Mouse (Mus musculus): ENCODE data around the gene Serf2. TPM values are rescaled to one million over a fixed set of nuclear protein-coding genes. Genes with fewer than 3 reads are reported as not detected.
"Not testable (repeated sequence)": the region's sequence is repeated elsewhere in the genome, so short reads cannot be mapped to it uniquely, and the experiment has no call there.

Gene Serf2
- total and polyA plus RNA-seq, 2 experiments from 2014 or later: 235 to 278 TPM

GRCm38 (mm10) chr2:121474180-121474535 lies 25.2 kb downstream of the Serf2 start:
- Histone ChIP-seq H3K27me3 (ENCODE audit: insufficient read depth, low read length) (no peaks in the 10 kb centered on the region), H3K9me3 (ENCODE audit: low read length) (no peaks in the 10 kb centered on the region), H3K4me3 (ENCODE audit: low read depth, low read length) (peak overlapping the region; percentile 51), H3K4me2 (ENCODE audit: low read depth, low read length, poor library complexity, severe bottlenecking) (peak overlapping the region; percentile 57), H3K36me3 (ENCODE audit: insufficient read depth, low read length) (no peaks in the 10 kb centered on the region), H3K9ac (replicated peaks; ENCODE audit: low read length, poor library complexity, severe bottlenecking) (no peak overlapping the region; the same call in 1 of the 2 replicates), H3K27ac (ENCODE audit: low read depth, low read length) (0 out of 2 replicates have a peak overlapping the region, but pooled peaks have one; percentile 47), H3K4me1 (ENCODE audit: insufficient read depth, low read length) (no peaks in the 10 kb centered on the region)
- no peak for DNase-seq (ENCODE audit: low spot score)
- TF ChIP-seq CTCF (IDR thresholded peaks at IDR 0.05): no peak
- 36% methylated on average over 8 of the region's 8 CpGs for WGBS
- peak; percentile 62 for ATAC-seq (ENCODE audit: low FRiP score)

DNA sequence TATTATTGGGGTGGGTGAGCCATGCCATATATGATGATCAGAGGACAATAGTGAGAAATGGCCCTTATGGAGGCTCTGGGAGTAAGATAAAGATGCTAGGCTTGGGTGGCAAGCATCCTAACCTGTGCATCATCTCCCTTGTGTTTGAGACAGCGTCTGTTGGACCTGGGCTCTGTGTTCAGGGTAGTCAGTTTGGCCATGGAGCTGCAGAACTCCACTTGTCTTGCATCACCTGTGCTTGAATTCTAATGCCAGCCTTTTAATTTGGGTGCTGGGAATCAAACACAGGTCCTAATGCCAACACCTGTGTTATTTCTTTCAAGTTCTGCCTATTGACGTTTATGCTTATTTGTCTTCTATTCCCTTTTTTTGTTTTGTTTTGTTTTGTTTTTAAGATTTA lies 26.3 kb downstream of the Serf2 start:
- not testable (repeated sequence) for H3K4me2 ChIP-seq (ENCODE audit: low read depth, low read length, poor library complexity, severe bottlenecking); H3K9ac ChIP-seq (replicated peaks; ENCODE audit: low read length, poor library complexity, severe bottlenecking); H3K4me1 ChIP-seq (ENCODE audit: insufficient read depth, low read length); H3K4me3 ChIP-seq (ENCODE audit: low read depth, low read length); H3K27me3 ChIP-seq (ENCODE audit: insufficient read depth, low read length); ATAC-seq (ENCODE audit: low FRiP score); H3K9me3 ChIP-seq (ENCODE audit: low read length); H3K27ac ChIP-seq (ENCODE audit: low read depth, low read length); H3K36me3 ChIP-seq (ENCODE audit: insufficient read depth, low read length); DNase-seq (ENCODE audit: low spot score)
- WGBS: 99% methylated on average over 2 of the region's 2 CpGs

DNA sequence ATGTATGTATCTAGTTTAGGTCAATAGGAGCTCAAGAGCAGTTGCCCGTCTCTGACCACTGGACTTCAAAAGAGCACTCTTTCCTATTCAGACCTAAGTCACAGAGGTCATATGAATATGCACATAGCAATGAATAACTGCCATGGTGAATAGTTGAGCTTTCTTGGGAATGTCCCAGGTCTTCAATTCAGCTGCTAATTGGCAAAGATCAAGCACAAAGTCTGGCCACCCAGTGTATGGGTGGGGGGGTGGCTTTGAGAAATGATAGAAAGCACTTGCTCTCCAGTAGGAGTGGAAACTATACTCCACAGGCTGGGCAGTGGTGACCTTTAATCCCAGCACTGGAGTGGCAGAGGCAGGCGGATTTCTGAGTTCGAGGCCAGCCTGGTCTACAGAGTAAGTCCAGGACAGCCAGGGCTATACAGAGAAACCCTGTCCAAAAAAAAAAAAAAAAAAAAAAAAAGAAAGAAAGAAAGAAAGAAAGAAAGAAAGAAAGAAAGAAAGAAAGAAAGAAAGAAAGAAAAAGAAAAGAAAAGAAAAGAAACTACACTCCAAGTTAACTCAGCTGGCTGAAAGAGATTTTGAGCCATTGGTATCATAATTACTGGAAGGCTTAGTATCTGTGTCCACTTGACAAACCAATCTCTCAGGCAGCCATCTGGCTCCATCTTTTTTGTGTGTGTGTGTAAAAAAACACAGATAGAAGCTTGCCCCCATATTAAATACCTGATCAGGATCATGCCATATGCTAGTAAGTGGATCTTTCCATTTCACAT lies 28.7 kb downstream of the Serf2 start:
- 78% methylated on average over 3 of the region's 3 CpGs for WGBS
- no peak overlapping the region for H3K4me2 ChIP-seq (ENCODE audit: low read depth, low read length, poor library complexity, severe bottlenecking)
- no peaks in the 10 kb centered on the region for H3K4me1 ChIP-seq (ENCODE audit: insufficient read depth, low read length)
- no peak overlapping the region for H3K27ac ChIP-seq (ENCODE audit: low read depth, low read length)
- no peak overlapping the region for H3K4me3 ChIP-seq (ENCODE audit: low read depth, low read length)
- no peak for ATAC-seq (ENCODE audit: low FRiP score)
- no peak for TF ChIP-seq CTCF (IDR thresholded peaks at IDR 0.05)
- H3K27me3 ChIP-seq (ENCODE audit: insufficient read depth, low read length): no peaks in the 10 kb centered on the region
- no peaks in the 10 kb centered on the region for H3K9me3 ChIP-seq (ENCODE audit: low read length)
- H3K36me3 ChIP-seq (ENCODE audit: insufficient read depth, low read length): no peaks in the 10 kb centered on the region
- no peak overlapping the region for H3K9ac ChIP-seq (replicated peaks; ENCODE audit: low read length, poor library complexity, severe bottlenecking)
- no peak for DNase-seq (ENCODE audit: low spot score)

GRCm38 (mm10) chr2:121480498-121480897 lies 31.5 kb downstream of the Serf2 start:
- Histone ChIP-seq H3K27me3 (ENCODE audit: insufficient read depth, low read length) (no peaks in the 10 kb centered on the region), H3K9ac (replicated peaks; ENCODE audit: low read length, poor library complexity, severe bottlenecking) (no peak overlapping the region), H3K9me3 (ENCODE audit: low read length) (no peaks in the 10 kb centered on the region), H3K4me1 (ENCODE audit: insufficient read depth, low read length) (no peaks in the 10 kb centered on the region), H3K36me3 (ENCODE audit: insufficient read depth, low read length) (no peaks in the 10 kb centered on the region), H3K4me2 (ENCODE audit: low read depth, low read length, poor library complexity, severe bottlenecking) (no peak overlapping the region), H3K27ac (ENCODE audit: low read depth, low read length) (no peak overlapping the region), H3K4me3 (ENCODE audit: low read depth, low read length) (no peak overlapping the region)
- peak; percentile 55 for TF ChIP-seq CTCF (IDR thresholded peaks at IDR 0.05)
- ATAC-seq (ENCODE audit: low FRiP score) (no peak), DNase-seq (ENCODE audit: low spot score) (no peak)
- 66% methylated on average over 3 of the region's 3 CpGs for WGBS

DNA sequence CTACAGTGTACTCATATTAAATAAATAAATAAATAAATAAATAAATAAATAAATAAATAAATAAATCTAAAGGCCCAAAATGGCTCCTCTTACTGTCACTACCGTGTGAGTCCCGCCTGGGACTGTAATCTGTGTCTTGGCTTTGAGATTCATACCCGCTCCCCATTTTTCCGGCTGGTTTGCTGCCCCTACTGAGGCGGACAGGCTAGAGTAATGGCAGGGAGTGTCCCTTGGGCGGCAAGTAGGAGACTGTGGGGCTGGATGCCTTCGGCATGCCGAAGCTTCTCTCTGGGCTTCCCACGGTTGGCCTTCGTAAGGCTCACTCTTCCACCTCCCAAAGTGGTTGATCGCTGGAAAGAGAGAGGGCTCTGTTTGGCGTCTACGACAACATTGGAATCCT lies 31.9 kb downstream of the Serf2 start:
- 90% methylated on average over 13 of the region's 13 CpGs for WGBS
- not testable (repeated sequence) for H3K4me2 ChIP-seq (ENCODE audit: low read depth, low read length, poor library complexity, severe bottlenecking); H3K36me3 ChIP-seq (ENCODE audit: insufficient read depth, low read length); ATAC-seq (ENCODE audit: low FRiP score); H3K27me3 ChIP-seq (ENCODE audit: insufficient read depth, low read length); H3K4me1 ChIP-seq (ENCODE audit: insufficient read depth, low read length); H3K27ac ChIP-seq (ENCODE audit: low read depth, low read length); H3K9me3 ChIP-seq (ENCODE audit: low read length); H3K4me3 ChIP-seq (ENCODE audit: low read depth, low read length); DNase-seq (ENCODE audit: low spot score); H3K9ac ChIP-seq (replicated peaks; ENCODE audit: low read length, poor library complexity, severe bottlenecking)

- no peaks in the 10 kb centered on the region for H3K36me3 ChIP-seq (ENCODE audit: insufficient read depth, low read length)
- H3K4me3 ChIP-seq (ENCODE audit: low read depth, low read length): no peak overlapping the region
- no peak overlapping the region for H3K4me2 ChIP-seq (ENCODE audit: low read depth, low read length, poor library complexity, severe bottlenecking)
- no peak overlapping the region for H3K9ac ChIP-seq (replicated peaks; ENCODE audit: low read length, poor library complexity, severe bottlenecking)
- DNase-seq (ENCODE audit: low spot score): no peak
- H3K9me3 ChIP-seq (ENCODE audit: low read length): no peaks in the 10 kb centered on the region
- H3K27me3 ChIP-seq (ENCODE audit: insufficient read depth, low read length): no peaks in the 10 kb centered on the region
- no peaks in the 10 kb centered on the region for H3K4me1 ChIP-seq (ENCODE audit: insufficient read depth, low read length)
- WGBS: 38% methylated on average over 8 of the region's 8 CpGs
- TF ChIP-seq CTCF (IDR thresholded peaks at IDR 0.05): no peak
- no peak overlapping the region for H3K27ac ChIP-seq (ENCODE audit: low read depth, low read length)
- ATAC-seq (ENCODE audit: low FRiP score): no peak
These were observed 34.6 kb downstream of the Serf2 start for GRCm38 (mm10) chr2:121483576-121483975.

DNA sequence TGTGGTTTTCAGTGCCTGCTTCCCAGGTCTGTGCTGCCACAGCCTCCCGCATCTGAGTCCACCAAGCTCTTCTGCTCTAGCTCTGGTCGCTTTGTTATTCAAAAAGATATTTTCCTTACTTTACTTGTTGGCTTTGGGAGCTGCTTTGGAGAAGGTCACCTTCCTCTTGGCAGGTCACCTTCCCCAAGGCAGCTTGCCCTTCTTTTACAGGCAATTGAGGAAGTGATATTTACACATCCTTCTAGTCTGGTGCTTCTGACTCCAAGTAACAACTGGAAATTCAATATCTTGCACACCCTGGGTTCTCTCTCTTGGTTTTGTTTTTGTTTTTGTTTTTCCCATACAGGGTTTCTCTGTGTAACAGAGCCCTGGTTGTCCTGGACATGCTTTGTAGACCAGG lies 35.4 kb downstream of the Serf2 start:
- H3K27ac ChIP-seq (ENCODE audit: low read depth, low read length); DNase-seq (ENCODE audit: low spot score); ATAC-seq (ENCODE audit: low FRiP score); H3K4me3 ChIP-seq (ENCODE audit: low read depth, low read length); H3K9me3 ChIP-seq (ENCODE audit: low read length); H3K4me1 ChIP-seq (ENCODE audit: insufficient read depth, low read length); H3K27me3 ChIP-seq (ENCODE audit: insufficient read depth, low read length); H3K4me2 ChIP-seq (ENCODE audit: low read depth, low read length, poor library complexity, severe bottlenecking); H3K9ac ChIP-seq (replicated peaks; ENCODE audit: low read length, poor library complexity, severe bottlenecking); H3K36me3 ChIP-seq (ENCODE audit: insufficient read depth, low read length): not testable (repeated sequence)
- WGBS: 100% methylated on average over 1 of the region's 2 CpGs

DNA sequence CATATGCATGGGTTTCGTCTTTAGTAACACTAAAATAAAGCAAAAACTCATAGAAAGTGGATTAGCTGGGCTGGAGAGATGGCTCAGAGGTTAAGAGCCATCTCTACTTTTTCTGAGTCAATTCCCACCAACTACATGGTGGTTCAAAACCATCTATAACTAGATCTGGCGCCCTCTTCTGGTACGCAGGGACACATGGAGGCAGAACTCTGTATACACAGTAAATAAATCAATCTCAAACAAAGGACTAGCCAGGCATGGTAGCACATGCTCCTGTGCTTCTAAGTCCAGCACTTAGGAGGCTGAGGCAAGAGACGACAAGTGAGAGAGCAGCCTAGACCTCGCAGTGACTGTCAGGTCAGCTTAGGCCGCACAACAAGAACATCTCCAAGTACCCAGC lies 52.6 kb downstream of the Serf2 start:
- not testable (repeated sequence) for H3K4me1 ChIP-seq (ENCODE audit: insufficient read depth, low read length); H3K27ac ChIP-seq (ENCODE audit: low read depth, low read length); H3K9me3 ChIP-seq (ENCODE audit: low read length); H3K27me3 ChIP-seq (ENCODE audit: insufficient read depth, low read length); H3K36me3 ChIP-seq (ENCODE audit: insufficient read depth, low read length); H3K4me2 ChIP-seq (ENCODE audit: low read depth, low read length, poor library complexity, severe bottlenecking); ATAC-seq (ENCODE audit: low FRiP score); H3K9ac ChIP-seq (replicated peaks; ENCODE audit: low read length, poor library complexity, severe bottlenecking); DNase-seq (ENCODE audit: low spot score); H3K4me3 ChIP-seq (ENCODE audit: low read depth, low read length)
- 86% methylated on average over 1 of the region's 6 CpGs for WGBS

Data from midbrain, postnatal 0 days (tissue).